ENCODE assay signal across 9 mouse cellular contexts in the genomic region with DNA sequence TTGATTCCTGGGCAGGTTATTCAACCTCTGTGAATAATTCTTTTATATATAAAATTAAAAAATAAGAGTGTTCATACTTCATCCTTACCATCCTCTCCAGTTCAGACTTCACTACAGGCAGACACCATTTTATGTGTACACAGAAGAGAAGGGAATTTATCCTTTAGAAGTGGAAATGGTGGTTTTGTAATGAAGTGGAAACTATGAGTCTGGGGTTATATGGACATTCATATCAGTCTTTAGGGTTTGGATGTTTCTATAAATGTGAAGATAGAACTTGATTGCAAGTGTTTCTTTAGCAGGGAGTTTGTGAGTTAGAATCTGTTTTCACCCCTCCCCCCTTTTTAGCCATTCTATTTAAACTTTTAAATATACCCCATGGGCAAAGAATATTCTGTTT. TPM values are rescaled to one million over a fixed set of nuclear protein-coding genes. Genes with fewer than 3 reads are reported as not detected.
DNase-seq lines count a peak whose midpoint lies in the region; ATAC-seq and TF ChIP-seq lines count a peak whose summit lies in the region.
"Had no signal": no experiment of that assay in that cellular context is flagged by ENCODE, and none has a peak within 500 bp of the region (broad histone marks: within the 10 kb centered on the region; RNA-seq: fewer than 3 reads in every experiment).

No protein-coding gene starts in this region.

- peaks cover 0 to 23% of the 10 kb centered on the region in 2 experiments; a peak in 3 of 4 replicates for H3K4me1 ChIP-seq in heart, embryonic 14.5 days (ENCODE audit: control insufficient read depth in 2 of 2, insufficient read depth in 2 of 2, low read length in 2 of 2)
- peaks cover 17% of the 10 kb centered on the region for H3K4me1 ChIP-seq in bone marrow macrophage, adult 2 months (ENCODE audit: control insufficient read depth, insufficient read depth, low read length)
- peaks cover 31% of the 10 kb centered on the region for H3K4me1 ChIP-seq in hindbrain, embryonic 13.5 days (replicated peaks)

- peak overlapping the region; percentile 98 for H3K9ac ChIP-seq in heart, embryonic 14.5 days (ENCODE audit: low read length)
- peak overlapping the region; percentile 98 for H3K9ac ChIP-seq in hindbrain, embryonic 13.5 days

- no peak overlapping the region for H3K27ac ChIP-seq in heart, embryonic 14.5 days (replicated peaks in 1 of 2; ENCODE audit: control insufficient read depth in 1 of 2, insufficient read depth in 1 of 2, low read depth in 2 of 2, low read length in 2 of 2)
- no peak overlapping the region for H3K27ac ChIP-seq in bone marrow macrophage, adult 2 months (ENCODE audit: insufficient read depth, low read depth, low read length)
- H3K27ac ChIP-seq in hindbrain, embryonic 13.5 days: no peak overlapping the region
- H3K27ac ChIP-seq in macrophage: no peak overlapping the region

- no peak for ATAC-seq in heart, embryonic 14.5 days (ENCODE audit: insufficient number of reproducible peaks, insufficient read depth, low FRiP score, low read depth)
- ATAC-seq in hindbrain, embryonic 13.5 days (ENCODE audit: low FRiP score): no peak

- H3K9me3 ChIP-seq in heart, embryonic 14.5 days (ENCODE audit: control insufficient read depth, low read length): no peaks in the 10 kb centered on the region
- H3K9me3 ChIP-seq in hindbrain, embryonic 13.5 days: no peaks in the 10 kb centered on the region

- no peak for TF ChIP-seq CTCF in bone marrow macrophage, adult 2 months (IDR thresholded peaks at IDR 0.05; ENCODE audit: low read depth, low read length)

- no peaks in the 10 kb centered on the region for H3K27me3 ChIP-seq in heart, embryonic 14.5 days (ENCODE audit: control insufficient read depth, insufficient read depth, low read length)
- no peaks in the 10 kb centered on the region for H3K27me3 ChIP-seq in hindbrain, embryonic 13.5 days

- peak overlapping the region in 1 of 2 experiments; percentile 99; a peak in 2 of 4 replicates for H3K4me3 ChIP-seq in heart, embryonic 14.5 days (ENCODE audit: control insufficient read depth in 1 of 2, insufficient read depth in 1 of 2, low read depth in 1 of 2, low read length in 2 of 2)
- H3K4me3 ChIP-seq in bone marrow macrophage, adult 2 months (ENCODE audit: insufficient read depth, low read length): peak overlapping the region; percentile 90
- H3K4me3 ChIP-seq in hindbrain, embryonic 13.5 days: peak overlapping the region; percentile 99
- peak overlapping the region; percentile 69 for H3K4me3 ChIP-seq in macrophage (ENCODE audit: inconsistent target)

- peaks cover 5% of the 10 kb centered on the region; the same call in 1 of the 2 replicates for H3K36me3 ChIP-seq in heart, embryonic 14.5 days (ENCODE audit: control insufficient read depth, insufficient read depth, low read length)
- H3K36me3 ChIP-seq in hindbrain, embryonic 13.5 days: 0 out of 2 replicates have a peak, but pooled peaks cover 5% of the 10 kb centered on the region
- H3K36me3 ChIP-seq in macrophage (ENCODE audit: inconsistent target): no peaks in the 10 kb centered on the region

- DNase-seq in heart, adult 18-20 months: no peak
- no peak for DNase-seq in cerebellum, postnatal 36 days
- no peak for DNase-seq in urinary bladder, postnatal 14 days (ENCODE audit: low spot score)
- no peak for DNase-seq in urinary bladder, postnatal 4 days (ENCODE audit: low spot score in 2 of 2)
- DNase-seq: gastrocnemius, postnatal 10 days had no signal

- H3K4me2 ChIP-seq in heart, embryonic 14.5 days (ENCODE audit: low read length): peak overlapping the region; percentile 78
- peak overlapping the region; percentile 62 for H3K4me2 ChIP-seq in hindbrain, embryonic 13.5 days

- H3K79me2 ChIP-seq in macrophage (ENCODE audit: inconsistent target): peaks cover 63% of the 10 kb centered on the region

- no peak for TF ChIP-seq POLR2A in bone marrow macrophage, adult 2 months (IDR thresholded peaks at IDR 0.05; ENCODE audit: borderline replicate concordance, low read depth, low read length)

RNA-seq across cellular contexts. Expression of gene Sacm1l, which starts 1.7 kb away (rescaled TPM):
- 46.2 and 48.2 TPM in 2 replicates for polyA plus RNA-seq in heart, embryonic 14.5 days (2014; fragmentation: Nextera tagmentation; extraction: Ambion mirVana)
- total RNA-seq in heart, adult 18-20 months (2021): 10 to 100 TPM; 35.2 to 35.4 TPM
- polyA plus RNA-seq in bone marrow macrophage, adult 2 months (2012; ENCODE audit: insufficient read depth, insufficient read length, missing spikeins): 34.8 and 37.9 TPM in 2 replicates
- polyA plus RNA-seq in hindbrain, embryonic 13.5 days (2015; fragmentation: Nextera tagmentation; extraction: Ambion mirVana): 50.4 and 52.4 TPM in 2 replicates
- total RNA-seq in macrophage (2018; cell fraction: chromatin; rRNA removed): 10 to 100 TPM; 19.2 to 70.9 (median 46.6) TPM
- 10 to 100 TPM; 43.5 to 75.6 (median 56.9) TPM for total RNA-seq in macrophage (2018; cell fraction: cytosol; rRNA removed)
- 10 to 100 TPM; 26.4 to 78.6 (median 42.4) TPM for total RNA-seq in macrophage (2018; cell fraction: nucleus; rRNA removed)
- polyA plus RNA-seq in macrophage (2018): 46.2 to 84.7 TPM (median 54.7 TPM) in 3 replicates

RNA-seq across cellular contexts. Expression of gene Limd1, which starts 52.7 kb away (rescaled TPM):
- polyA plus RNA-seq in heart, embryonic 14.5 days (2014; fragmentation: Nextera tagmentation; extraction: Ambion mirVana): 50.9 and 56.0 TPM in 2 replicates
- total RNA-seq in heart, adult 18-20 months (2021): 10 to 100 TPM; 32.8 to 37.1 TPM
- 35.2 and 36.1 TPM in 2 replicates for polyA plus RNA-seq in bone marrow macrophage, adult 2 months (2012; ENCODE audit: insufficient read depth, insufficient read length, missing spikeins)
- polyA plus RNA-seq in hindbrain, embryonic 13.5 days (2015; fragmentation: Nextera tagmentation; extraction: Ambion mirVana): 17.3 and 18.1 TPM in 2 replicates
- 100 to 1,000 TPM in 1 of 26 experiments, 10 to 100 TPM in 25; 22.7 to 137 (median 49.9) TPM for total RNA-seq in macrophage (2018; cell fraction: chromatin; rRNA removed)
- 10 to 100 TPM; 15.5 to 31.1 (median 23.3) TPM for total RNA-seq in macrophage (2018; cell fraction: cytosol; rRNA removed)
- total RNA-seq in macrophage (2018; cell fraction: nucleus; rRNA removed): 10 to 100 TPM; 22.8 to 70.3 (median 34.9) TPM
- 20.9 to 28.1 TPM (median 21.2 TPM) in 3 replicates for polyA plus RNA-seq in macrophage (2018)
